Mouse (Mus musculus): ENCODE results near the gene Kansl1l. TPM values are rescaled to one million over a fixed set of nuclear protein-coding genes. Genes with fewer than 3 reads are reported as not detected.

Gene Kansl1l
- polyA plus RNA-seq (2015; fragmentation: Nextera tagmentation; extraction: Ambion mirVana): 11.2 and 13.1 TPM in 2 replicates

- WGBS: 2% methylated on average over 22 of the region's 56 CpGs
- peak within 1 kb of the TSS; percentile 96 for H3K27ac ChIP-seq (ENCODE audit: low read length)
- no peak for TF ChIP-seq CTCF (IDR thresholded peaks at IDR 0.05)
- no peak for TF ChIP-seq EP300 (IDR thresholded peaks at IDR 0.05)
Measured at GRCm38 (mm10) chr1:66817453-66817839, at the start of gene Kansl1l. Gene Kansl1l (minus strand): TSS chr1:66817562.

GRCm38 (mm10) chr1:66865633-66866032 lies 48.3 kb upstream of the Kansl1l start:
- H3K4me1 ChIP-seq (ENCODE audit: insufficient read depth, low read depth, low read length): peaks cover 5% of the 10 kb centered on the region; the same call in 1 of the 2 replicates
- no peak for DNase-seq (ENCODE audit: low spot score)
- ATAC-seq: no peak
- TF ChIP-seq CTCF (IDR thresholded peaks at IDR 0.05): no peak
- TF ChIP-seq EP300 (IDR thresholded peaks at IDR 0.05): no peak
- H3K4me3 ChIP-seq (ENCODE audit: low read depth, low read length): no peak overlapping the region
- H3K27me3 ChIP-seq (replicated peaks; ENCODE audit: insufficient read depth, low read length): no peaks in the 10 kb centered on the region
- WGBS: 74% methylated on average over 4 of the region's 4 CpGs
- no peak overlapping the region for H3K27ac ChIP-seq (ENCODE audit: low read length)
- H3K36me3 ChIP-seq (ENCODE audit: insufficient read depth, low read length): no peaks in the 10 kb centered on the region
- no peak overlapping the region for H3K4me2 ChIP-seq (replicated peaks; ENCODE audit: low read depth, low read length)
- no peak overlapping the region for H3K9ac ChIP-seq (replicated peaks; ENCODE audit: low read depth)
- no peaks in the 10 kb centered on the region for H3K9me3 ChIP-seq (ENCODE audit: low read length)

More at GRCm38 (mm10) chr1:66817453-66817839, at the start of gene Kansl1l:
- no peaks in the 10 kb centered on the region for H3K9me3 ChIP-seq (ENCODE audit: low read length)
- H3K27me3 ChIP-seq (replicated peaks; ENCODE audit: insufficient read depth, low read length): no peaks in the 10 kb centered on the region
- H3K4me3 ChIP-seq (ENCODE audit: low read depth, low read length): peak within 1 kb of the TSS; percentile 89
- ATAC-seq: peak; percentile 91
- DNase-seq (ENCODE audit: low spot score): peak; percentile 97
- peak within 1 kb of the TSS; percentile 77 for H3K4me2 ChIP-seq (replicated peaks; ENCODE audit: low read depth, low read length)
- H3K9ac ChIP-seq (replicated peaks; ENCODE audit: low read depth): peak within 1 kb of the TSS; percentile 80
- peaks cover 7% of the 10 kb centered on the region; the same call in 1 of the 2 replicates for H3K4me1 ChIP-seq (ENCODE audit: insufficient read depth, low read depth, low read length)
- no peaks in the 10 kb centered on the region for H3K36me3 ChIP-seq (ENCODE audit: insufficient read depth, low read length)

GRCm38 (mm10) chr1:66863741-66864495 lies 46.6 kb upstream of the Kansl1l start:
- H3K27ac ChIP-seq (ENCODE audit: low read length): peak overlapping the region; percentile 99

GRCm38 (mm10) chr1:66862712-66863511 lies 45.5 kb upstream of the Kansl1l start, which contains the start of gene Acadl:
Gene Acadl (minus strand): TSS chr1:66863277.
- Histone ChIP-seq H3K4me1 (ENCODE audit: insufficient read depth, low read depth, low read length) (peaks cover 5% of the 10 kb centered on the region; the same call in 1 of the 2 replicates), H3K36me3 (ENCODE audit: insufficient read depth, low read length) (0 out of 2 replicates have a peak, but pooled peaks cover 3% of the 10 kb centered on the region), H3K27me3 (replicated peaks; ENCODE audit: insufficient read depth, low read length) (no peaks in the 10 kb centered on the region), H3K4me3 (ENCODE audit: low read depth, low read length) (peak within 1 kb of the TSS; percentile 95), H3K4me2 (replicated peaks; ENCODE audit: low read depth, low read length) (peak within 1 kb of the TSS; percentile 53), H3K27ac (ENCODE audit: low read length) (peak within 1 kb of the TSS; percentile 99), H3K9ac (replicated peaks; ENCODE audit: low read depth) (peak within 1 kb of the TSS; percentile 85), H3K9me3 (ENCODE audit: low read length) (no peaks in the 10 kb centered on the region)
- WGBS: under 1% methylated on average over 57 of the region's 85 CpGs
- ATAC-seq: peak; percentile 96
- TF ChIP-seq EP300 (IDR thresholded peaks at IDR 0.05) (peak; percentile 69), CTCF (IDR thresholded peaks at IDR 0.05) (no peak)
- DNase-seq (ENCODE audit: low spot score): peak; percentile 94

More at GRCm38 (mm10) chr1:66863741-66864495, 46.6 kb upstream of the Kansl1l start:
- H3K36me3 ChIP-seq (ENCODE audit: insufficient read depth, low read length): no peaks in the 10 kb centered on the region
- H3K9me3 ChIP-seq (ENCODE audit: low read length): no peaks in the 10 kb centered on the region
- TF ChIP-seq EP300 (IDR thresholded peaks at IDR 0.05): no peak
- no peak for TF ChIP-seq CTCF (IDR thresholded peaks at IDR 0.05)
- peak overlapping the region; percentile 95 for H3K4me3 ChIP-seq (ENCODE audit: low read depth, low read length)
- DNase-seq (ENCODE audit: low spot score): peak; percentile 61
- WGBS: 4% methylated on average over 9 of the region's 9 CpGs
- H3K9ac ChIP-seq (replicated peaks; ENCODE audit: low read depth): no peak overlapping the region
- H3K4me2 ChIP-seq (replicated peaks; ENCODE audit: low read depth, low read length): peak overlapping the region; percentile 53
- peaks cover 5% of the 10 kb centered on the region; the same call in 1 of the 2 replicates for H3K4me1 ChIP-seq (ENCODE audit: insufficient read depth, low read depth, low read length)
- ATAC-seq: no peak
- H3K27me3 ChIP-seq (replicated peaks; ENCODE audit: insufficient read depth, low read length): no peaks in the 10 kb centered on the region

GRCm38 (mm10) chr1:66861764-66862672 lies 44.7 kb upstream of the Kansl1l start:
- DNase-seq (ENCODE audit: low spot score): peak; percentile 67
- H3K9ac ChIP-seq (replicated peaks; ENCODE audit: low read depth): 0 out of 2 replicates have a peak overlapping the region, but pooled peaks have one; percentile 85
- no peaks in the 10 kb centered on the region for H3K27me3 ChIP-seq (replicated peaks; ENCODE audit: insufficient read depth, low read length)
- TF ChIP-seq CTCF (IDR thresholded peaks at IDR 0.05): no peak
- TF ChIP-seq EP300 (IDR thresholded peaks at IDR 0.05): no peak
- H3K9me3 ChIP-seq (ENCODE audit: low read length): no peaks in the 10 kb centered on the region
- peak overlapping the region; percentile 53 for H3K4me2 ChIP-seq (replicated peaks; ENCODE audit: low read depth, low read length)
- peaks cover 5% of the 10 kb centered on the region; the same call in 1 of the 2 replicates for H3K4me1 ChIP-seq (ENCODE audit: insufficient read depth, low read depth, low read length)
- H3K27ac ChIP-seq (ENCODE audit: low read length): peak overlapping the region; percentile 99
- peak overlapping the region; percentile 95 for H3K4me3 ChIP-seq (ENCODE audit: low read depth, low read length)
- 0 out of 2 replicates have a peak, but pooled peaks cover 12% of the 10 kb centered on the region for H3K36me3 ChIP-seq (ENCODE audit: insufficient read depth, low read length)
- WGBS: 25% methylated on average over 14 of the region's 14 CpGs
- ATAC-seq: no peak

Measured in lung, postnatal 0 days (tissue).